Mouse (Mus musculus): ENCODE measurements around the gene Catip.

- TF ChIP-seq CTCF (IDR thresholded peaks at IDR 0.05; ENCODE audit: low read depth) (no peak), EP300 (IDR thresholded peaks at IDR 0.05; ENCODE audit: low read depth) (no peak)
Measured at GRCm38 (mm10) chr1:74332930-74333329, 29.0 kb upstream of the Catip start.
